In the genomic region with DNA sequence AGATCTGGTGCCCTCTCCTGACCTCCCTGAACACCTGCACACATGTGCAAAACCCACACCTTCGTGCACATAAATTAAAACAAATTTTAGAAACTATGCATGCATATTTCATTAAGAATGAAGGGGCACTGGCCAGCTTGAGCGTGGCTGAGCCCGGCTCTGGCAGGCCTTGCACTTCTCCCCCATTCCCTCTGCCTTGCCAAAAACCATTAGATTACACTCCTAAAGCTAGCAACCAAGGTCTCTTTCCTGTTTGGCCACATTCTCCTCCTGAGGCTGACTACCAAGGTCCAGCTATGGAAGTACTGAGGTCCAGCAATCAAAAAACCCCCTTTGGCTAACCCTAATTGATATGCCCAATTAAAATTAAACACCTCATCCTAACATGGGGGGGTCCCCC, we compare ENCODE assay signal across 31 mouse cellular contexts. TPM values are rescaled to one million over a fixed set of nuclear protein-coding genes. Genes with fewer than 3 reads are reported as not detected.
DNase-seq lines count a peak whose midpoint lies in the region; ATAC-seq lines count a peak whose summit lies in the region.
"Had no signal": no experiment of that assay in that cellular context is flagged by ENCODE, and none has a peak within 500 bp of the region (broad histone marks: within the 10 kb centered on the region; RNA-seq: fewer than 3 reads in every experiment).

No protein-coding gene starts in this region.

- no peak overlapping the region for H3K27ac ChIP-seq in neural tube, embryonic 15.5 days (replicated peaks)
- H3K27ac ChIP-seq: forebrain, embryonic 10.5 days; forebrain, embryonic 13.5 days; heart, embryonic 15.5 days; hindbrain, embryonic 10.5 days; hindbrain, embryonic 13.5 days; intestine, embryonic 15.5 days had no signal

- H3K36me3 ChIP-seq in neural tube, embryonic 15.5 days = no peaks in the 10 kb centered on the region
- H3K36me3 ChIP-seq: forebrain, embryonic 10.5 days; G1E; heart, embryonic 12.5 days; heart, embryonic 15.5 days; hindbrain, embryonic 10.5 days; hindbrain, embryonic 13.5 days; intestine, embryonic 15.5 days had no signal

- no peaks in the 10 kb centered on the region for H3K4me1 ChIP-seq in neural tube, embryonic 15.5 days
- H3K4me1 ChIP-seq: forebrain, embryonic 13.5 days; heart, embryonic 12.5 days; heart, embryonic 15.5 days; hindbrain, embryonic 13.5 days; intestine, embryonic 15.5 days had no signal

- no peaks in the 10 kb centered on the region for H3K9me3 ChIP-seq in neural tube, embryonic 15.5 days (replicated peaks)
- H3K9me3 ChIP-seq: forebrain, embryonic 10.5 days; forebrain, embryonic 13.5 days; G1E; heart, embryonic 12.5 days; heart, embryonic 15.5 days; hindbrain, embryonic 10.5 days; hindbrain, embryonic 13.5 days; intestine, embryonic 15.5 days had no signal

- no peaks in the 10 kb centered on the region for H3K27me3 ChIP-seq in neural tube, embryonic 15.5 days (replicated peaks)
- H3K27me3 ChIP-seq: heart, embryonic 15.5 days; hindbrain, embryonic 13.5 days; intestine, embryonic 15.5 days; Patski had no signal

- no peak for ATAC-seq in neural tube, embryonic 15.5 days (ENCODE audit: low FRiP score)
- ATAC-seq: forebrain, embryonic 13.5 days; forebrain, embryonic 16.5 days; hindbrain, embryonic 16.5 days; intestine, embryonic 15.5 days; Patski had no signal

- H3K9ac ChIP-seq in neural tube, embryonic 15.5 days (replicated peaks) = no peak overlapping the region
- H3K9ac ChIP-seq: forebrain, embryonic 13.5 days; heart, embryonic 12.5 days; heart, embryonic 15.5 days; hindbrain, embryonic 13.5 days; intestine, embryonic 15.5 days had no signal

- peak; percentile 61 for DNase-seq in adrenal gland, adult 2 months
- DNase-seq in adrenal gland, adult 18-20 months (ENCODE audit: low spot score in 2 of 2) = no peak
- peak; percentile 20 for DNase-seq in adrenal gland, adult 8-10 months
- DNase-seq in adrenal gland, postnatal 14 days = peak; percentile 57
- DNase-seq in gastrocnemius, postnatal 36 days = no peak
- DNase-seq: B cell, adult 2 months; cerebellum, adult 18-20 months; cerebellum, adult 9-10 months; cerebellum, postnatal 14 days; gastrocnemius, postnatal 10 days; heart, adult 11 months; heart, postnatal 10 days; heart, postnatal 36 days; kidney, adult 11 months had no signal

- H3K4me2 ChIP-seq in neural tube, embryonic 15.5 days = no peak overlapping the region
- H3K4me2 ChIP-seq: forebrain, embryonic 13.5 days; heart, embryonic 12.5 days; heart, embryonic 15.5 days; hindbrain, embryonic 13.5 days; intestine, embryonic 15.5 days had no signal

- WGBS in neural tube, embryonic 15.5 days = 70% methylated on average over 3 of the region's 3 CpGs

- intact Hi-C loops in gastrocnemius, postnatal 36 days (cut with DNase I) = no loop called here

- no peak overlapping the region for H3K4me3 ChIP-seq in neural tube, embryonic 15.5 days (replicated peaks)
- H3K4me3 ChIP-seq: forebrain, embryonic 10.5 days; forebrain, embryonic 13.5 days; heart, embryonic 12.5 days; heart, embryonic 15.5 days; hindbrain, embryonic 10.5 days; hindbrain, embryonic 13.5 days; intestine, embryonic 15.5 days had no signal

RNA-seq across cellular contexts. Expression of a gene that starts 13.7 kb away (rescaled TPM):
- total RNA-seq in adrenal gland, adult 2 months (2021) = not detected
- polyA plus RNA-seq in adrenal gland, adult 2 months (2012; rRNA removed) = not detected in 2 replicates
- total RNA-seq in adrenal gland, adult 18-20 months (2021) = not detected
- not detected for total RNA-seq in adrenal gland, adult 8-10 months (2022)
- total RNA-seq in adrenal gland, postnatal 14 days (2021) = not detected in 2 replicates
- 1 to 10 TPM; 2.0 to 3.0 TPM for total RNA-seq in gastrocnemius, postnatal 36 days (2021)
- polyA plus RNA-seq in neural tube, embryonic 15.5 days (2015; fragmentation: Nextera tagmentation; extraction: Ambion mirVana) = 0.22 TPM in 1 of 2 replicates, not detected in the other
- polyA plus RNA-seq: embryonic facial prominence, embryonic 11.5 days; forebrain, embryonic 13.5 days; forebrain, embryonic 16.5 days; hindbrain, embryonic 13.5 days; Patski had no signal

RNA-seq across cellular contexts. Expression of a gene that starts 22.8 kb away (rescaled TPM):
- 1 to 10 TPM in 1 of 2 experiments, under 1 TPM in 1; 0.62 to 1.8 TPM for total RNA-seq in adrenal gland, adult 2 months (2021)
- polyA plus RNA-seq in adrenal gland, adult 2 months (2012; rRNA removed) = 0.76 and 0.99 TPM in 2 replicates
- under 1 TPM; 0.17 to 0.99 TPM for total RNA-seq in adrenal gland, adult 18-20 months (2021)
- total RNA-seq in adrenal gland, adult 8-10 months (2022) = 1 to 10 TPM in 1 of 4 experiments, under 1 TPM in 3; 0.27 to 1.1 (median 0.35) TPM
- total RNA-seq in adrenal gland, postnatal 14 days (2021) = 0.75 and 0.85 TPM in 2 replicates
- under 1 TPM in 1 of 2 experiments, not detected in 1; 0.15 TPM for total RNA-seq in gastrocnemius, postnatal 36 days (2021)
- 0.20 and 1.6 TPM in 2 replicates for polyA plus RNA-seq in neural tube, embryonic 15.5 days (2015; fragmentation: Nextera tagmentation; extraction: Ambion mirVana)
- total RNA-seq: CH12.LX, G1E had no signal

RNA-seq across cellular contexts. Expression of a gene that starts 48.8 kb away (rescaled TPM):
- not detected for total RNA-seq in adrenal gland, adult 2 months (2021)
- not detected in 2 replicates for polyA plus RNA-seq in adrenal gland, adult 2 months (2012; rRNA removed)
- total RNA-seq in adrenal gland, adult 18-20 months (2021) = not detected
- total RNA-seq in adrenal gland, adult 8-10 months (2022) = not detected
- total RNA-seq in adrenal gland, postnatal 14 days (2021) = not detected in 2 replicates
- under 1 TPM; 0.07 to 0.08 TPM for total RNA-seq in gastrocnemius, postnatal 36 days (2021)
- polyA plus RNA-seq in neural tube, embryonic 15.5 days (2015; fragmentation: Nextera tagmentation; extraction: Ambion mirVana) = 0.08 and 0.24 TPM in 2 replicates
- total RNA-seq: gastrocnemius, postnatal 4 days; heart, postnatal 10 days; heart, postnatal 36 days had no signal
- polyA plus RNA-seq: forebrain, embryonic 13.5 days; forebrain, embryonic 16.5 days; hindbrain, embryonic 13.5 days; hindbrain, embryonic 16.5 days had no signal

RNA-seq across cellular contexts. Expression of a gene that starts 54.3 kb away (rescaled TPM):
- not detected for total RNA-seq in adrenal gland, adult 2 months (2021)
- not detected in 2 replicates for polyA plus RNA-seq in adrenal gland, adult 2 months (2012; rRNA removed)
- total RNA-seq in adrenal gland, adult 18-20 months (2021) = not detected
- not detected for total RNA-seq in adrenal gland, adult 8-10 months (2022)
- total RNA-seq in adrenal gland, postnatal 14 days (2021) = not detected in 2 replicates
- not detected for total RNA-seq in gastrocnemius, postnatal 36 days (2021)
- 0.65 TPM in 1 of 2 replicates, not detected in the other for polyA plus RNA-seq in neural tube, embryonic 15.5 days (2015; fragmentation: Nextera tagmentation; extraction: Ambion mirVana)
- total RNA-seq: CH12.LX; G1E; gastrocnemius, adult 18-20 months; gastrocnemius, postnatal 10 days; heart, postnatal 10 days; heart, postnatal 36 days had no signal
- polyA plus RNA-seq: embryonic facial prominence, embryonic 11.5 days; embryonic facial prominence, embryonic 14.5 days; forebrain, embryonic 10.5 days; forebrain, embryonic 13.5 days; forebrain, embryonic 16.5 days; G1E; heart, embryonic 12.5 days; heart, embryonic 15.5 days; hindbrain, embryonic 10.5 days; hindbrain, embryonic 13.5 days; hindbrain, embryonic 16.5 days; Patski had no signal

Comparison
In these comparisons a context has a peak if more than half of its experiments do, and no peak if none do; other contexts are left out.
1. DNase-seq: peak in adrenal gland, adult 2 months (single experiment), adrenal gland, adult 8-10 months (single experiment) and adrenal gland, postnatal 14 days (single experiment); none in adrenal gland, adult 18-20 months (0 of 2) and gastrocnemius, postnatal 36 days (0 of 2).